Mouse (Mus musculus) cerebellum, adult 2 months (tissue): ENCODE results near the gene Ttc29. TPM values are rescaled to one million over a fixed set of nuclear protein-coding genes. Genes with fewer than 3 reads are reported as not detected.

Experiments used
- DNase-seq, 2 experiments: peaks; one replicate each; pipeline ENCODE4 v3.0.0; 2021
- H3K27ac ChIP-seq: fragments of 200-500 bp; 2 replicates; pipeline ENCODE4 v1.5.1; 2012; ENCODE audit warnings: low read length, control low read depth, inconsistent platforms; ENCODE audit not compliant: insufficient read depth
- H3K27me3 ChIP-seq: fragments of 200-500 bp; 2 replicates; pipeline ENCODE4 v1.6.1; 2012; ENCODE audit warnings: inconsistent platforms, mild to moderate bottlenecking, low read length, moderate library complexity; ENCODE audit not compliant: control insufficient read depth, insufficient read depth
- H3K4me1 ChIP-seq: fragments of 200-500 bp; 2 replicates; pipeline ENCODE4 v1.6.1; 2011; ENCODE audit warnings: low read length; ENCODE audit not compliant: control insufficient read depth, insufficient read depth
- H3K4me3 ChIP-seq: fragments of 200-500 bp; replicated peaks from 2 replicates; pipeline ENCODE3; 2011; ENCODE audit warnings: mild to moderate bottlenecking, low read depth, low read length, control low read depth; ENCODE audit not compliant: insufficient read depth
- CTCF ChIP-seq: fragments of 200-500 bp; IDR thresholded peaks from 2 replicates; pipeline ENCODE4 v1.5.1; 2011; ENCODE audit warnings: low read depth, mild to moderate bottlenecking, control low read depth, low read length, moderate library complexity, borderline replicate concordance; ENCODE audit not compliant: insufficient read depth
- POLR2A ChIP-seq: fragments of 200-500 bp; IDR thresholded peaks from 2 replicates; pipeline ENCODE4 v1.6.1; 2011; ENCODE audit warnings: low read length, control low read depth, borderline replicate concordance; ENCODE audit not compliant: insufficient read depth
- WGBS: fragments of 180-500 bp; shearing (Covaris S2); methylation state at CpG from one replicate; pipeline ENCODE4 v1.1.7; 2018; 5-methylcytosine and 5-hydroxymethylcytosine counted together
- polyA plus RNA-seq: library from polyadenylated mRNA; depleted of rRNA; stranded (reverse); fragments of >200 nt; gene quantifications from 2 replicates; pipeline ENCODE4 v1.2.3, GENCODE M21; 2012

Ttc29 gene
- polyA plus RNA-seq, 1 experiment = 0.70 TPM

GRCm38 (mm10) chr8:78426875-78427768 lies 214.0 kb downstream of the Ttc29 start:
- DNase-seq = no peak

GRCm38 (mm10) chr8:78427769-78428130 lies 214.7 kb downstream of the Ttc29 start:
- WGBS = under 1% methylated on average over 8 of the region's 8 CpGs
- no peak for DNase-seq
- Histone ChIP-seq H3K27me3 (no peaks in the 10 kb centered on the region; the same call in 1 of the 2 replicates), H3K4me1 (no peaks in the 10 kb centered on the region), H3K4me3 (no peak overlapping the region), H3K27ac (no peak overlapping the region)
- TF ChIP-seq POLR2A (no peak), CTCF (no peak)

More at GRCm38 (mm10) chr8:78426875-78427768, 214.0 kb downstream of the Ttc29 start:
- Histone ChIP-seq H3K27me3 (no peaks in the 10 kb centered on the region; the same call in 1 of the 2 replicates), H3K4me1 (no peaks in the 10 kb centered on the region), H3K4me3 (no peak overlapping the region), H3K27ac (no peak overlapping the region)
- 1% methylated on average over 32 of the region's 32 CpGs for WGBS
- TF ChIP-seq POLR2A = no peak
- TF ChIP-seq CTCF = no peak

- TF ChIP-seq POLR2A (no peak), CTCF (no peak)
- 7% methylated on average over 11 of the region's 11 CpGs for WGBS
- DNase-seq = no peak
- no peak overlapping the region for H3K4me3 ChIP-seq
- no peaks in the 10 kb centered on the region; the same call in 1 of the 2 replicates for H3K27me3 ChIP-seq
- H3K27ac ChIP-seq = no peak overlapping the region
- H3K4me1 ChIP-seq = no peaks in the 10 kb centered on the region
Measured at GRCm38 (mm10) chr8:78428148-78428547, 215.1 kb downstream of the Ttc29 start.

- 8% methylated on average over 4 of the region's 4 CpGs for WGBS
- TF ChIP-seq POLR2A = no peak
- no peak for TF ChIP-seq CTCF
- H3K27me3 ChIP-seq = no peaks in the 10 kb centered on the region; the same call in 1 of the 2 replicates
Measured at GRCm38 (mm10) chr8:78431356-78431755, 218.3 kb downstream of the Ttc29 start.

GRCm38 (mm10) chr8:78432451-78432850 lies 219.4 kb downstream of the Ttc29 start:
- H3K27ac ChIP-seq = no peak overlapping the region
- no peak for DNase-seq
- 21% methylated on average over 1 of the region's 1 CpGs for WGBS
- H3K4me1 ChIP-seq = peaks cover 3% of the 10 kb centered on the region; the same call in 1 of the 2 replicates
- TF ChIP-seq POLR2A = no peak
- no peak for TF ChIP-seq CTCF
- peaks cover 2% of the 10 kb centered on the region; the same call in 1 of the 2 replicates for H3K27me3 ChIP-seq
- no peak overlapping the region for H3K4me3 ChIP-seq

More at GRCm38 (mm10) chr8:78431356-78431755, 218.3 kb downstream of the Ttc29 start:
- H3K27ac ChIP-seq = no peak overlapping the region
- no peak overlapping the region for H3K4me3 ChIP-seq
- no peak for DNase-seq
- no peaks in the 10 kb centered on the region for H3K4me1 ChIP-seq

- no peak for TF ChIP-seq POLR2A
Measured at GRCm38 (mm10) chr8:78433318-78433717, 220.2 kb downstream of the Ttc29 start.

GRCm38 (mm10) chr8:78434340-78434739 lies 221.2 kb downstream of the Ttc29 start:
- no peak for DNase-seq
- Histone ChIP-seq H3K27me3 (peaks cover 5% of the 10 kb centered on the region; the same call in 1 of the 2 replicates), H3K27ac (no peak overlapping the region), H3K4me3 (no peak overlapping the region), H3K4me1 (peaks cover 6% of the 10 kb centered on the region; the same call in 1 of the 2 replicates)
- WGBS = 6% methylated on average over 8 of the region's 8 CpGs
- TF ChIP-seq CTCF (no peak), POLR2A (no peak)

More at GRCm38 (mm10) chr8:78433318-78433717, 220.2 kb downstream of the Ttc29 start:
- no peak for DNase-seq
- peaks cover 6% of the 10 kb centered on the region; the same call in 1 of the 2 replicates for H3K4me1 ChIP-seq
- H3K27ac ChIP-seq = no peak overlapping the region
- no peak overlapping the region for H3K4me3 ChIP-seq
- 19% methylated on average over 5 of the region's 5 CpGs for whole genome bisulfite sequencing
- peaks cover 5% of the 10 kb centered on the region; the same call in 1 of the 2 replicates for H3K27me3 ChIP-seq
